Mouse (Mus musculus) ES-E14 (cell line): ENCODE results near the gene Teddm2. TPM values are rescaled to one million over a fixed set of nuclear protein-coding genes. Genes with fewer than 3 reads are reported as not detected.

Source experiments
- DNase-seq: peaks from one replicate; pipeline ENCODE4 v3.0.0-alpha.2; 2013; ENCODE audit warnings: low read depth, low spot score
- H3K27ac ChIP-seq: 2 replicates; pipeline ENCODE4 v1.5.1; 2012; ENCODE audit warnings: low read depth, mild to moderate bottlenecking, low read length, moderate library complexity, mixed read lengths; ENCODE audit not compliant: poor library complexity, insufficient read depth, severe bottlenecking
- H3K36me3 ChIP-seq: 2 replicates; pipeline ENCODE4 v1.6.1; 2012; ENCODE audit warnings: mild to moderate bottlenecking, low read length, moderate library complexity, mixed read lengths; ENCODE audit not compliant: control insufficient read depth, poor library complexity, insufficient read depth, severe bottlenecking
- H3K4me1 ChIP-seq, 2 experiments: fragments of 150-350 bp in 1 of 2; sonication (generic) in 1 of 2; 2 replicates each; pipeline ENCODE4 v1.6.1; 2012; ENCODE audit warnings: low read length in 2 of 2, mild to moderate bottlenecking in 1 of 2, mixed read lengths in 1 of 2; ENCODE audit not compliant: control insufficient read depth in 2 of 2, insufficient read depth in 2 of 2, poor library complexity in 1 of 2
- H3K4me3 ChIP-seq, 2 experiments: fragments of 150-350 bp in 1 of 2; sonication (generic) in 1 of 2; 2 replicates each; pipeline ENCODE4 v1.5.1; 2012; ENCODE audit warnings: low read length in 2 of 2, low read depth in 1 of 2, mild to moderate bottlenecking in 1 of 2, mixed read lengths in 1 of 2; ENCODE audit not compliant: insufficient read depth in 1 of 2, poor library complexity in 1 of 2, severe bottlenecking in 1 of 2
- H3K9ac ChIP-seq: 2 replicates; pipeline ENCODE4 v1.6.1; 2012; ENCODE audit warnings: low read depth, mild to moderate bottlenecking, low read length, mixed read lengths; ENCODE audit not compliant: poor library complexity, insufficient read depth, severe bottlenecking
- H3K9me3 ChIP-seq: fragments of 150-350 bp; sonication (generic); 2 replicates; pipeline ENCODE4 v1.6.1; 2012; ENCODE audit warnings: low read depth, mild to moderate bottlenecking, low read length; ENCODE audit not compliant: control insufficient read depth, insufficient read depth
- CHD2 ChIP-seq: IDR thresholded peaks from 2 replicates; pipeline ENCODE4 v1.6.1; 2014; ENCODE audit warnings: mild to moderate bottlenecking, low read depth, low read length, inconsistent platforms
- HCFC1 ChIP-seq: IDR thresholded peaks from 2 replicates; pipeline ENCODE4 v1.6.1; 2012; ENCODE audit warnings: low read length, inconsistent platforms, borderline replicate concordance; ENCODE audit not compliant: insufficient read depth
- MAFK ChIP-seq: IDR thresholded peaks from 2 replicates; pipeline ENCODE4 v1.6.1; 2014; ENCODE audit warnings: mild to moderate bottlenecking, low read depth, low read length, inconsistent platforms; ENCODE audit not compliant: insufficient read depth
- ZC3H11A ChIP-seq: IDR thresholded peaks from 2 replicates; pipeline ENCODE4 v1.6.1; 2012; ENCODE audit warnings: low read depth, mild to moderate bottlenecking, inconsistent platforms, low read length, borderline replicate concordance
- ZNF384 ChIP-seq: IDR thresholded peaks from 2 replicates; pipeline ENCODE4 v1.6.1; 2012; ENCODE audit warnings: low read depth, low read length, inconsistent platforms
- in situ Hi-C, 2 experiments: fragments of 600-800 bp; cut with MboI; formaldehyde crosslinking; loops; one replicate each; pipeline ENCODE4 v1.15.1; 2025; ENCODE audit warnings: low sequenced_read_pairs in 2 of 2, inconsistent platforms in 1 of 2; ENCODE audit not compliant: unreplicated experiment in 2 of 2
- total RNA-seq: library from RNA; depleted of rRNA; stranded (reverse); fragments of 300-350 nt; gene quantifications from 2 replicates; pipeline ENCODE4 v1.2.3, GENCODE M21; 2012

The Teddm2 gene
- total RNA-seq, 1 experiment = 0.62 TPM

DNA sequence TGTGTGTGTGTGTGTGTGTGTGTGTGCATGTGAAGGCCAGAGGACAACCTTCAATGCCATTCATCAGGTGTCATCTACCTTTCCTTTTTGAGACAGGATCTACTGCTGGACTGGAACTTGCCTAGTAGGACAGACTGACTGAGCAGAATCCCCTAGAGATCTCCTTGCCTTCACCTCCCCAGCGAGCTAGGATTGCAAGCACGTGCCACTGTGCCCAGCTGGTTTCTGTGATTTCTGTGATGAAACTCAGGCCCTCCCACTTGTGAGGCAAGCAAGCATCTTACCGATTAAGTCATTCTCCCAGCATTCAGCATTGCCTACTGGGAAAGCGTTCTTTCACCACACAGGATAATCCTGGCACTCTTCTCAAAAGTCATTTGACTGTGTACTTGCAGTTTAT, 69.3 kb downstream of the Teddm2 start:
- Histone ChIP-seq H3K36me3 (no peaks in the 10 kb centered on the region), H3K4me3 (no peak overlapping the region), H3K27ac (no peak overlapping the region), H3K9ac (no peak overlapping the region), H3K4me1 (no peaks in the 10 kb centered on the region), H3K9me3 (no peaks in the 10 kb centered on the region)
- in situ Hi-C loops = no loop called here
- DNase-seq = no peak
- TF ChIP-seq HCFC1 = no peak
- TF ChIP-seq MAFK = no peak
- no peak for TF ChIP-seq ZNF384
- TF ChIP-seq CHD2 = no peak
- no peak for TF ChIP-seq ZC3H11A

DNA sequence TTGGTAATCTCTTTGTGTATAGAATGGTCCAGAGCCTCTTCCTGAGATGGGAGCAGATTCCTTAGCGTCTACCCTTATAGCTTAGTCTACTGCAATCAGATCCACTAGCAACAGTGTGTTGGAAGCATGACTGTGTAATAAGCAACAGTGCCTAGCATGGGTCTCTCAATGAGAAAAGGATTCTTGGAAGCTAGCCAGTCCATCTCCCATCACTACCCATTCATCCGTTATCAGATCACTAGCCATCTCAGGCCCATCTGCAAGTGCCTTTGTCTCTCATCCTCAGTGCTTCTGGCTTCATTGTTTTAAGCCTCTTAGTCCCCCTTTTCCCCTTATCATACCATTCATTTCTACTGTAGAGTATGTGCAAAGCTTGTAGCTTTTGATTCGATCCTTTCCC, 79.8 kb downstream of the Teddm2 start:
- DNase-seq = no peak
- Histone ChIP-seq H3K4me3 (no peak overlapping the region), H3K27ac (no peak overlapping the region), H3K36me3 (no peaks in the 10 kb centered on the region), H3K9ac (no peak overlapping the region), H3K9me3 (no peaks in the 10 kb centered on the region), H3K4me1 (no peaks in the 10 kb centered on the region)
- TF ChIP-seq ZNF384 (no peak), HCFC1 (no peak), CHD2 (no peak), ZC3H11A (no peak), MAFK (no peak)
- in situ Hi-C loops = no loop called here

- DNase-seq = no peak
- H3K4me3 ChIP-seq = no peak overlapping the region
- H3K36me3 ChIP-seq = no peaks in the 10 kb centered on the region
- H3K9me3 ChIP-seq = no peaks in the 10 kb centered on the region
- H3K9ac ChIP-seq = no peak overlapping the region
- no peaks in the 10 kb centered on the region for H3K4me1 ChIP-seq
- H3K27ac ChIP-seq = no peak overlapping the region
- in situ Hi-C loops = no loop called here
- no peak for TF ChIP-seq HCFC1
- TF ChIP-seq MAFK = no peak
- no peak for TF ChIP-seq ZC3H11A
- TF ChIP-seq ZNF384 = no peak
- no peak for TF ChIP-seq CHD2
These were observed 85.8 kb downstream of the Teddm2 start for GRCm38 (mm10) chr1:153814278-153814677.

DNA sequence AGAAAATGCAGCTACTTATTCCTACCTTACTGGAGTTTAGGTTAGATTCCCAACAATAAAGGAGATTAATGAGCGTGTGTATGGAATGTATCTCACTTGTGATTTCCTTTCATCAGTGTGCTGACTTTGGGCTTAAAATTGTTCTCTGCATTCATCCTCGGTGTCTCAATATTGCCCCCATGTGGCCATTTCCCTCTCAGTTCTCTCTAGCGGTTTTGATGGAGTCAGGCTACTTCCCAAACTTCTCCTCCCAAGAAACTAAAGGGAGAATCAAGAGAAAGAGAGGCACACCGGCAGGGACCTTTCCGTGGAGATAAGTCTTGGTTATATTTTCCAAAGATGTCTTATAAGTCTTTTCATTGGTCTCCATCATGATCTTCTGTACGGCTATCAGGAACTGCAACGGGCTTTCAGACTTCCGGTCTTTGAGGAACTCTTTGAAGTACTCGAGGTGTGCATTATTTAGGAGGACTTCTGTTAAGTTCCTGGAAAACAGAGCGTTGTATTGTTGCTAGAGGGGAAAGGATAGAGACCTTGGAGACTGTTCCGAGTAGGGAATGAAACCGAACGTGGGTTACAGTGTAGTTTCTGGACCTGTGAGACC, 92.5 kb downstream of the Teddm2 start:
- TF ChIP-seq ZC3H11A (peak; percentile 62; the same call in 1 of the 2 replicates), ZNF384 (no peak), HCFC1 (no peak), CHD2 (no peak), MAFK (no peak)
- Histone ChIP-seq H3K36me3 (no peaks in the 10 kb centered on the region), H3K9ac (no peak overlapping the region), H3K4me3 (peak overlapping the region in 1 of 2 experiments; percentile 53; a peak in 2 of 4 replicates), H3K4me1 (no peaks in the 10 kb centered on the region), H3K9me3 (no peaks in the 10 kb centered on the region), H3K27ac (no peak overlapping the region)
- peak; percentile 45 for DNase-seq
- in situ Hi-C loops = no loop called here
